Mouse (Mus musculus): ENCODE results near the gene Glrx5.
A peak's percentile ranks its signal among the peaks of the same experiment; 100 is the strongest.

Glrx5 gene

GRCm38 (mm10) chr12:105031081-105032058 is 1.1 kb upstream of the Glrx5 start:
- DNase-seq (ENCODE audit: low read depth), result peak; percentile 58

GRCm38 (mm10) chr12:105032832-105033775 is 616 bp downstream of the Glrx5 start:
- DNase-seq (ENCODE audit: low read depth), result no peak

GRCm38 (mm10) chr12:105034130-105034769 is 1.8 kb downstream of the Glrx5 start:
- no peak for DNase-seq (ENCODE audit: low read depth)

- no peak for DNase-seq (ENCODE audit: low read depth)
Measured at GRCm38 (mm10) chr12:105038211-105038610, 5.7 kb downstream of the Glrx5 start.

- DNase-seq (ENCODE audit: low read depth), result no peak
Measured at GRCm38 (mm10) chr12:105038918-105039317, 6.4 kb downstream of the Glrx5 start.

GRCm38 (mm10) chr12:105039578-105040289 is 7.2 kb downstream of the Glrx5 start:
- DNase-seq (ENCODE audit: low read depth), result no peak

- no peak for DNase-seq (ENCODE audit: low read depth)
Measured at GRCm38 (mm10) chr12:105040950-105041349, 8.5 kb downstream of the Glrx5 start.

- DNase-seq (ENCODE audit: low read depth), result no peak
Measured at GRCm38 (mm10) chr12:105043081-105043480, 10.6 kb downstream of the Glrx5 start.

GRCm38 (mm10) chr12:105044775-105045174 is 12.3 kb downstream of the Glrx5 start:
- no peak for DNase-seq (ENCODE audit: low read depth)

GRCm38 (mm10) chr12:105048301-105048863 is 15.9 kb downstream of the Glrx5 start:
- no peak for DNase-seq (ENCODE audit: low read depth)

GRCm38 (mm10) chr12:105049813-105050212 is 17.3 kb downstream of the Glrx5 start:
- no peak for DNase-seq (ENCODE audit: low read depth)

- DNase-seq (ENCODE audit: low read depth), result peak; percentile 81
Measured at GRCm38 (mm10) chr12:105050898-105051297, 18.4 kb downstream of the Glrx5 start.

- DNase-seq (ENCODE audit: low read depth), result no peak
Measured at GRCm38 (mm10) chr12:105054041-105054440, 21.6 kb downstream of the Glrx5 start.

- DNase-seq (ENCODE audit: low read depth), result no peak
Measured at GRCm38 (mm10) chr12:105055308-105055707, 22.8 kb downstream of the Glrx5 start.

GRCm38 (mm10) chr12:105060006-105060405 is 27.5 kb downstream of the Glrx5 start:
- DNase-seq (ENCODE audit: low read depth), result no peak

- no peak for DNase-seq (ENCODE audit: low read depth)
Measured at GRCm38 (mm10) chr12:105063201-105064134, 31.0 kb downstream of the Glrx5 start.

GRCm38 (mm10) chr12:105064168-105064567 is 31.7 kb downstream of the Glrx5 start:
- no peak for DNase-seq (ENCODE audit: low read depth)

- DNase-seq (ENCODE audit: low read depth), result no peak
Measured at GRCm38 (mm10) chr12:105065119-105065518, 32.6 kb downstream of the Glrx5 start.

- no peak for DNase-seq (ENCODE audit: low read depth)
Measured at GRCm38 (mm10) chr12:105066523-105066922, 34.0 kb downstream of the Glrx5 start.

GRCm38 (mm10) chr12:105068911-105069310 is 36.4 kb downstream of the Glrx5 start:
- DNase-seq (ENCODE audit: low read depth), result peak; percentile 76

Measured in induced T-regulatory cell, adult 2 months (primary cell).